Mouse (Mus musculus): ENCODE results near the gene Anxa8. TPM values are rescaled to one million over a fixed set of nuclear protein-coding genes. Genes with fewer than 3 reads are reported as not detected.

The Anxa8 gene
- polyA plus RNA-seq, 1 experiment from 2014 or later: 12.1 TPM

- no peaks in the 10 kb centered on the region for H3K9me3 ChIP-seq (ENCODE audit: control insufficient read depth)
- no peak overlapping the region for H3K4me3 ChIP-seq (ENCODE audit: low read depth, low read length)
- no peak for TF ChIP-seq CTCF (IDR thresholded peaks at IDR 0.05; ENCODE audit: low read depth)
- ATAC-seq: no peak
- no peak overlapping the region for H3K9ac ChIP-seq (ENCODE audit: low read depth, low read length)
- H3K27me3 ChIP-seq (replicated peaks; ENCODE audit: control insufficient read depth, insufficient read depth, low read length): no peaks in the 10 kb centered on the region
- H3K27ac ChIP-seq (ENCODE audit: low read depth, low read length): no peak overlapping the region
- H3K36me3 ChIP-seq (ENCODE audit: control insufficient read depth, insufficient read depth): no peaks in the 10 kb centered on the region
- H3K4me1 ChIP-seq (replicated peaks; ENCODE audit: control insufficient read depth, insufficient read depth, low read length): no peaks in the 10 kb centered on the region
- 96% methylated on average over 4 of the region's 4 CpGs for WGBS
- no peak overlapping the region for H3K4me2 ChIP-seq (replicated peaks; ENCODE audit: low read depth)
Measured at GRCm38 (mm10) chr14:34121691-34122090, 35.9 kb downstream of the Anxa8 start.

GRCm38 (mm10) chr14:34131216-34131615 lies 45.4 kb downstream of the Anxa8 start:
- no peaks in the 10 kb centered on the region for H3K4me1 ChIP-seq (replicated peaks; ENCODE audit: control insufficient read depth, insufficient read depth, low read length)
- WGBS: 75% methylated on average over 6 of the region's 6 CpGs
- no peak overlapping the region for H3K9ac ChIP-seq (ENCODE audit: low read depth, low read length)
- H3K27ac ChIP-seq (ENCODE audit: low read depth, low read length): no peak overlapping the region
- 0 out of 2 replicates have a peak, but pooled peaks cover 4% of the 10 kb centered on the region for H3K27me3 ChIP-seq (replicated peaks; ENCODE audit: control insufficient read depth, insufficient read depth, low read length)
- TF ChIP-seq CTCF (IDR thresholded peaks at IDR 0.05; ENCODE audit: low read depth): no peak
- no peaks in the 10 kb centered on the region for H3K9me3 ChIP-seq (ENCODE audit: control insufficient read depth)
- ATAC-seq: no peak
- no peak overlapping the region for H3K4me2 ChIP-seq (replicated peaks; ENCODE audit: low read depth)
- no peaks in the 10 kb centered on the region for H3K36me3 ChIP-seq (ENCODE audit: control insufficient read depth, insufficient read depth)
- H3K4me3 ChIP-seq (ENCODE audit: low read depth, low read length): no peak overlapping the region

- no peak for TF ChIP-seq CTCF (IDR thresholded peaks at IDR 0.05; ENCODE audit: low read depth)
- 0 out of 2 replicates have a peak, but pooled peaks cover 4% of the 10 kb centered on the region for H3K27me3 ChIP-seq (replicated peaks; ENCODE audit: control insufficient read depth, insufficient read depth, low read length)
- no peak overlapping the region for H3K4me2 ChIP-seq (replicated peaks; ENCODE audit: low read depth)
- no peaks in the 10 kb centered on the region for H3K9me3 ChIP-seq (ENCODE audit: control insufficient read depth)
- H3K4me3 ChIP-seq (ENCODE audit: low read depth, low read length): no peak overlapping the region
- H3K27ac ChIP-seq (ENCODE audit: low read depth, low read length): no peak overlapping the region
- no peak overlapping the region for H3K9ac ChIP-seq (ENCODE audit: low read depth, low read length)
- no peaks in the 10 kb centered on the region for H3K36me3 ChIP-seq (ENCODE audit: control insufficient read depth, insufficient read depth)
- H3K4me1 ChIP-seq (replicated peaks; ENCODE audit: control insufficient read depth, insufficient read depth, low read length): no peaks in the 10 kb centered on the region
- ATAC-seq: no peak
Measured at GRCm38 (mm10) chr14:34135391-34135790, 49.6 kb downstream of the Anxa8 start.

GRCm38 (mm10) chr14:34139671-34140664 lies 54.2 kb downstream of the Anxa8 start:
- WGBS: 81% methylated on average over 15 of the region's 15 CpGs
- Histone ChIP-seq H3K9me3 (ENCODE audit: control insufficient read depth) (no peaks in the 10 kb centered on the region), H3K36me3 (ENCODE audit: control insufficient read depth, insufficient read depth) (no peaks in the 10 kb centered on the region), H3K4me1 (replicated peaks; ENCODE audit: control insufficient read depth, insufficient read depth, low read length) (no peaks in the 10 kb centered on the region), H3K27ac (ENCODE audit: low read depth, low read length) (no peak overlapping the region), H3K4me2 (replicated peaks; ENCODE audit: low read depth) (no peak overlapping the region), H3K4me3 (ENCODE audit: low read depth, low read length) (no peak overlapping the region), H3K27me3 (replicated peaks; ENCODE audit: control insufficient read depth, insufficient read depth, low read length) (no peaks in the 10 kb centered on the region), H3K9ac (ENCODE audit: low read depth, low read length) (no peak overlapping the region)
- TF ChIP-seq CTCF (IDR thresholded peaks at IDR 0.05; ENCODE audit: low read depth): no peak
- no peak for ATAC-seq

DNA sequence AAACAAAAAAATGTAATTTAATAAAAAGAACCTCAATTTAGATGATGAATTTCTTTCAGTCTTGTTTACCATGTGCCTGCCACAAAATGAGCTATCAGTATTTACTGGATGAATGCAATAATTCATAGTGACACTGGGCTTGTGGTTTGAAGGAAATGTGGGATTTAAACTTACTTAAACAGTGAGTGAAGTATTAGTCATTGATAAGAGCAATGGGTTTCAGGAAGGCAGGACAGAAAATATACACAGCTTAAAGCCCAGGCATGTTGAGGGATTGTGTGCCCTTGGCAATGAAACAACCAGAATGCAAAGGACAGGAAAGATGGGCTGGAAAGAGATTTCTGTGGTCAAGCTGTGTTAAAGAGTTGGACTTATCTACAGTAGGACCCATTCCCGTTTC lies 56.5 kb downstream of the Anxa8 start:
- Histone ChIP-seq H3K4me3 (ENCODE audit: low read depth, low read length) (no peak overlapping the region), H3K9ac (ENCODE audit: low read depth, low read length) (no peak overlapping the region), H3K27ac (ENCODE audit: low read depth, low read length) (no peak overlapping the region), H3K36me3 (ENCODE audit: control insufficient read depth, insufficient read depth) (no peaks in the 10 kb centered on the region), H3K9me3 (ENCODE audit: control insufficient read depth) (no peaks in the 10 kb centered on the region), H3K4me2 (replicated peaks; ENCODE audit: low read depth) (no peak overlapping the region), H3K4me1 (replicated peaks; ENCODE audit: control insufficient read depth, insufficient read depth, low read length) (no peaks in the 10 kb centered on the region), H3K27me3 (replicated peaks; ENCODE audit: control insufficient read depth, insufficient read depth, low read length) (no peaks in the 10 kb centered on the region)
- WGBS: 76% methylated on average over 1 of the region's 1 CpGs
- no peak for TF ChIP-seq CTCF (IDR thresholded peaks at IDR 0.05; ENCODE audit: low read depth)
- no peak for ATAC-seq

DNA sequence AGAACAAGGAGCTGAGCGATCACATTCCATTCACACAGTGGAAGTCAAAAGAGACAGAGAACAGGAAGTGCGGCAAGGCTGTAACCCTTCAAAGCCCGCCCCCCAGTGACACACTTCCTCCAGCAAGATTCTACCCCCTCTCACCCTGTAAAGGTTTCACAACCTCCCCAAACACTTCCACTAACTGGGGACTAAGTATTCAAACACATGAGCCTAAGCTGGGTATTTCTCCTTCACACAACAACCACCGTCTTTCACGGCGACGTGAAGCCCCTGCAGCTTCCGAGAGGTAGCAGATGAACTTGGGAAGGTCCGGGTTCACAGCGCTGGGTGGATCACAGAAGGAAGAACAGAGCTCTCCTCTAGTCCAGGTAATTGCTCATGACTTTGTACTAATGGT lies 57.1 kb downstream of the Anxa8 start:
- WGBS: 92% methylated on average over 10 of the region's 10 CpGs
- no peak for ATAC-seq

More for the DNA sequence above, 57.1 kb downstream of the Anxa8 start:
- no peak overlapping the region for H3K27ac ChIP-seq (ENCODE audit: low read depth, low read length)
- H3K4me3 ChIP-seq (ENCODE audit: low read depth, low read length): no peak overlapping the region
- H3K9me3 ChIP-seq (ENCODE audit: control insufficient read depth): no peaks in the 10 kb centered on the region
- TF ChIP-seq CTCF (IDR thresholded peaks at IDR 0.05; ENCODE audit: low read depth): no peak
- no peak overlapping the region for H3K4me2 ChIP-seq (replicated peaks; ENCODE audit: low read depth)
- no peaks in the 10 kb centered on the region for H3K36me3 ChIP-seq (ENCODE audit: control insufficient read depth, insufficient read depth)
- H3K9ac ChIP-seq (ENCODE audit: low read depth, low read length): no peak overlapping the region
- no peaks in the 10 kb centered on the region for H3K27me3 ChIP-seq (replicated peaks; ENCODE audit: control insufficient read depth, insufficient read depth, low read length)
- H3K4me1 ChIP-seq (replicated peaks; ENCODE audit: control insufficient read depth, insufficient read depth, low read length): no peaks in the 10 kb centered on the region

Other genes starting within 250 kb of the Anxa8 start
- gene Gdf10, start 162.4 kb upstream of the Anxa8 start, polyA plus RNA-seq (2015; fragmentation: Nextera tagmentation; extraction: Ambion mirVana): 4.4 TPM in 2 replicates
- gene Gdf2, start 144.9 kb upstream of the Anxa8 start, polyA plus RNA-seq (2015; fragmentation: Nextera tagmentation; extraction: Ambion mirVana): not detected in 2 replicates
- not detected in 2 replicates for gene Rbp3, start 132.0 kb upstream of the Anxa8 start, polyA plus RNA-seq (2015; fragmentation: Nextera tagmentation; extraction: Ambion mirVana)
- 0.07 and 0.09 TPM in 2 replicates for gene Zfp488, start 107.2 kb upstream of the Anxa8 start, polyA plus RNA-seq (2015; fragmentation: Nextera tagmentation; extraction: Ambion mirVana)
- gene Gm30083, start 70.8 kb upstream of the Anxa8 start, polyA plus RNA-seq (2015; fragmentation: Nextera tagmentation; extraction: Ambion mirVana): not detected in 2 replicates
- not detected in 2 replicates for gene Gm5460, start 69.2 kb upstream of the Anxa8 start, polyA plus RNA-seq (2015; fragmentation: Nextera tagmentation; extraction: Ambion mirVana)
- not detected in 2 replicates for gene Antxrl, start 33.3 kb upstream of the Anxa8 start, polyA plus RNA-seq (2015; fragmentation: Nextera tagmentation; extraction: Ambion mirVana)
- gene A630023A22Rik, start 16.8 kb downstream of the Anxa8 start, polyA plus RNA-seq (2015; fragmentation: Nextera tagmentation; extraction: Ambion mirVana): 0.35 and 1.3 TPM in 2 replicates
- gene Npy4r, start 66.5 kb downstream of the Anxa8 start, polyA plus RNA-seq (2015; fragmentation: Nextera tagmentation; extraction: Ambion mirVana): 0.26 and 0.46 TPM in 2 replicates
- gene Gprin2, start 115.7 kb downstream of the Anxa8 start, polyA plus RNA-seq (2015; fragmentation: Nextera tagmentation; extraction: Ambion mirVana): 0.13 and 0.17 TPM in 2 replicates
- gene Syt15, start 133.6 kb downstream of the Anxa8 start, polyA plus RNA-seq (2015; fragmentation: Nextera tagmentation; extraction: Ambion mirVana): 1.0 and 1.2 TPM in 2 replicates
- 3.1 and 3.9 TPM in 2 replicates for gene Shld2, start 224.5 kb downstream of the Anxa8 start, polyA plus RNA-seq (2015; fragmentation: Nextera tagmentation; extraction: Ambion mirVana)
- 40.8 TPM in 2 replicates for gene Glud1, start 224.7 kb downstream of the Anxa8 start, polyA plus RNA-seq (2015; fragmentation: Nextera tagmentation; extraction: Ambion mirVana)

Data from intestine, postnatal 0 days (tissue).